Mouse (Mus musculus) CH12.LX (cell line): ENCODE data around the gene Gm44790. TPM values are rescaled to one million over a fixed set of nuclear protein-coding genes. Genes with fewer than 3 reads are reported as not detected.

Source experiments
- DNase-seq: peaks from one replicate; pipeline ENCODE4 v3.0.0-alpha.2; 2013; ENCODE audit errors: extremely low read depth
- H3K27ac ChIP-seq: 2 replicates; pipeline ENCODE4 v1.5.1; 2012; ENCODE audit warnings: low read depth, mild to moderate bottlenecking, control low read depth, moderate library complexity; ENCODE audit not compliant: insufficient read depth
- H3K27me3 ChIP-seq: replicated peaks from 2 replicates; pipeline ENCODE3; 2012; ENCODE audit warnings: inconsistent platforms
- H3K36me3 ChIP-seq, 2 experiments: replicated peaks in 1 of 2; 2 replicates each; pipeline versions ENCODE3 to v1.6.1; 2012; ENCODE audit warnings: inconsistent platforms in 1 of 2, low read length in 1 of 2, mild to moderate bottlenecking in 1 of 2, mixed read lengths in 1 of 2, moderate library complexity in 1 of 2; ENCODE audit not compliant: control insufficient read depth in 1 of 2, insufficient read depth in 1 of 2
- H3K4me1 ChIP-seq, 2 experiments: 2 replicates each; pipeline ENCODE4 v1.6.1; 2012; ENCODE audit warnings: inconsistent platforms in 1 of 2, moderate library complexity in 1 of 2; ENCODE audit not compliant: insufficient read depth in 2 of 2, control insufficient read depth in 1 of 2
- H3K4me2 ChIP-seq: 2 replicates; pipeline ENCODE4 v1.6.1; 2012; ENCODE audit warnings: low read depth, mild to moderate bottlenecking, control low read depth; ENCODE audit not compliant: poor library complexity, insufficient read depth, severe bottlenecking
- H3K4me3 ChIP-seq, 3 experiments: fragments of 150-350 bp in 1 of 3; sonication (generic) in 1 of 3; replicated peaks in 1 of 3; 2 replicates each; pipeline versions ENCODE3 to v1.5.1; 2011 to 2012; ENCODE audit warnings: low read depth in 2 of 3, low read length in 2 of 3, mild to moderate bottlenecking in 2 of 3, moderate library complexity in 2 of 3, control low read depth in 1 of 3, improper control_type of control experiment in 1 of 3, inconsistent platforms in 1 of 3, mixed read lengths in 1 of 3; ENCODE audit not compliant: poor library complexity in 1 of 3
- H3K79me2 ChIP-seq: replicated peaks from 2 replicates; pipeline ENCODE4 v1.6.1; 2012; ENCODE audit warnings: mild to moderate bottlenecking, moderate library complexity; ENCODE audit not compliant: control insufficient read depth, poor library complexity, insufficient read depth, severe bottlenecking; ENCODE audit errors: extremely low read depth
- H3K9ac ChIP-seq: 2 replicates; pipeline ENCODE4 v1.6.1; 2012; ENCODE audit warnings: low read depth, mild to moderate bottlenecking, control low read depth, moderate library complexity; ENCODE audit not compliant: insufficient read depth
- H3K9me3 ChIP-seq: replicated peaks from 2 replicates; pipeline ENCODE3; 2012; ENCODE audit warnings: low read length, inconsistent platforms, mixed read lengths
- BHLHE40 ChIP-seq: IDR thresholded peaks from 2 replicates; pipeline ENCODE4 v1.6.1; 2011; ENCODE audit warnings: mild to moderate bottlenecking, low read depth, low read length, improper control_type of control experiment
- CHD1 ChIP-seq: IDR thresholded peaks from 2 replicates; pipeline ENCODE4 v1.6.1; 2012; ENCODE audit warnings: low read depth, low read length, improper control_type of control experiment, inconsistent platforms
- CHD2 ChIP-seq: IDR thresholded peaks from 2 replicates; pipeline ENCODE4 v1.6.1; 2011; ENCODE audit warnings: low read length, improper control_type of control experiment
- CTCF ChIP-seq, 2 experiments: IDR thresholded peaks in 1 of 2; conservative IDR thresholded peaks in 1 of 2; 2 replicates each; pipeline ENCODE4 v1.5.1; 2011 to 2012; ENCODE audit warnings: low read depth in 2 of 2, low read length in 2 of 2, improper control_type of control experiment in 1 of 2, inconsistent platforms in 1 of 2, mild to moderate bottlenecking in 1 of 2, moderate library complexity in 1 of 2
- E2F4 ChIP-seq: IDR thresholded peaks from 2 replicates; pipeline ENCODE4 v1.6.1; 2011; ENCODE audit warnings: low read depth, low read length, improper control_type of control experiment; ENCODE audit not compliant: insufficient replicate concordance
- ELF1 ChIP-seq: IDR thresholded peaks from 2 replicates; pipeline ENCODE4 v1.6.1; 2014; ENCODE audit warnings: low read depth, mild to moderate bottlenecking, inconsistent platforms, low read length, improper control_type of control experiment
- EP300 ChIP-seq: IDR thresholded peaks from 2 replicates; pipeline ENCODE4 v1.6.1; 2011; ENCODE audit warnings: low read length, improper control_type of control experiment
- ETS1 ChIP-seq: conservative IDR thresholded peaks from 2 replicates; pipeline ENCODE4 v1.6.1; 2012; ENCODE audit warnings: low read depth, mild to moderate bottlenecking, inconsistent platforms, low read length, improper control_type of control experiment, moderate library complexity
- GABPA ChIP-seq: IDR thresholded peaks from 2 replicates; pipeline ENCODE4 v1.6.1; 2012; ENCODE audit warnings: low read depth, low read length, improper control_type of control experiment, inconsistent platforms; ENCODE audit not compliant: insufficient replicate concordance
- HCFC1 ChIP-seq: IDR thresholded peaks from 2 replicates; pipeline ENCODE4 v1.6.1; 2012; ENCODE audit warnings: low read depth, mild to moderate bottlenecking, inconsistent platforms, low read length, improper control_type of control experiment
- IRF4 ChIP-seq: IDR thresholded peaks from 2 replicates; pipeline ENCODE4 v1.6.1; 2014; ENCODE audit warnings: low read depth, mild to moderate bottlenecking, inconsistent platforms, low read length, improper control_type of control experiment
- JUN ChIP-seq: IDR thresholded peaks from 2 replicates; pipeline ENCODE4 v1.6.1; 2011; ENCODE audit warnings: low read depth, mild to moderate bottlenecking, low read length, improper control_type of control experiment, moderate library complexity; ENCODE audit not compliant: insufficient read depth
- JUND ChIP-seq: conservative IDR thresholded peaks from 2 replicates; pipeline ENCODE4 v1.6.1; 2011; ENCODE audit warnings: low read depth, low read length, improper control_type of control experiment
- KAT2A ChIP-seq: IDR thresholded peaks from 2 replicates; pipeline ENCODE4 v1.6.1; 2012; ENCODE audit warnings: low read length, improper control_type of control experiment, inconsistent platforms; ENCODE audit not compliant: insufficient replicate concordance
- MAFK ChIP-seq: IDR thresholded peaks from 2 replicates; pipeline ENCODE4 v1.6.1; 2011; ENCODE audit warnings: low read length, improper control_type of control experiment; ENCODE audit not compliant: insufficient replicate concordance
- MAX ChIP-seq: IDR thresholded peaks from 2 replicates; pipeline ENCODE4 v1.6.1; 2011; ENCODE audit warnings: low read length, improper control_type of control experiment
- MAZ ChIP-seq: IDR thresholded peaks from 2 replicates; pipeline ENCODE4 v1.6.1; 2012; ENCODE audit warnings: low read depth, mild to moderate bottlenecking, inconsistent platforms, low read length, improper control_type of control experiment, moderate library complexity
- MEF2A ChIP-seq: IDR thresholded peaks from 2 replicates; pipeline ENCODE4 v1.6.1; 2014; ENCODE audit warnings: low read depth, mild to moderate bottlenecking, inconsistent platforms, low read length, improper control_type of control experiment, borderline replicate concordance
- MXI1 ChIP-seq: IDR thresholded peaks from 2 replicates; pipeline ENCODE4 v1.6.1; 2011; ENCODE audit warnings: mild to moderate bottlenecking, low read depth, low read length, improper control_type of control experiment
- MYC ChIP-seq: IDR thresholded peaks from 2 replicates; pipeline ENCODE4 v1.6.1; 2011; ENCODE audit warnings: low read depth, mild to moderate bottlenecking, improper control_type of control experiment, low read length
- NELFE ChIP-seq: IDR thresholded peaks from 2 replicates; pipeline ENCODE4 v1.6.1; 2011; ENCODE audit warnings: low read depth, low read length, improper control_type of control experiment
- NRF1 ChIP-seq: IDR thresholded peaks from 2 replicates; pipeline ENCODE4 v1.6.1; 2014; ENCODE audit warnings: low read depth, mild to moderate bottlenecking, inconsistent platforms, low read length, improper control_type of control experiment, moderate library complexity
- PAX5 ChIP-seq: IDR thresholded peaks from 2 replicates; pipeline ENCODE4 v1.6.1; 2012; ENCODE audit warnings: low read length, inconsistent platforms, mixed read lengths
- POLR2A ChIP-seq: IDR thresholded peaks from 2 replicates; pipeline ENCODE4 v1.6.1; 2011; ENCODE audit warnings: low read depth, mild to moderate bottlenecking, improper control_type of control experiment, low read length
- POLR2AphosphoS2 ChIP-seq: IDR thresholded peaks from 2 replicates; pipeline ENCODE4 v1.6.1; 2011; ENCODE audit warnings: low read depth, low read length, improper control_type of control experiment
- RAD21 ChIP-seq: IDR thresholded peaks from 2 replicates; pipeline ENCODE4 v1.6.1; 2011; ENCODE audit warnings: low read depth, mild to moderate bottlenecking, low read length, improper control_type of control experiment, moderate library complexity
- RCOR1 ChIP-seq: conservative IDR thresholded peaks from 2 replicates; pipeline ENCODE4 v1.6.1; 2012; ENCODE audit warnings: low read depth, mild to moderate bottlenecking, inconsistent platforms, low read length, improper control_type of control experiment
- SIN3A ChIP-seq: IDR thresholded peaks from 2 replicates; pipeline ENCODE4 v1.6.1; 2012; ENCODE audit warnings: low read length, improper control_type of control experiment, inconsistent platforms
- SMC3 ChIP-seq: IDR thresholded peaks from 2 replicates; pipeline ENCODE4 v1.6.1; 2011; ENCODE audit warnings: low read depth, low read length, improper control_type of control experiment
- TBP ChIP-seq: conservative IDR thresholded peaks from 2 replicates; pipeline ENCODE4 v1.6.1; 2011; ENCODE audit warnings: low read depth, low read length, improper control_type of control experiment
- TCF12 ChIP-seq: IDR thresholded peaks from 2 replicates; pipeline ENCODE4 v1.6.1; 2014; ENCODE audit warnings: low read depth, mild to moderate bottlenecking, inconsistent platforms, low read length, improper control_type of control experiment
- UBTF ChIP-seq: IDR thresholded peaks from 2 replicates; pipeline ENCODE4 v1.6.1; 2012; ENCODE audit warnings: low read depth, mild to moderate bottlenecking, inconsistent platforms, low read length, improper control_type of control experiment, moderate library complexity
- USF1 ChIP-seq: IDR thresholded peaks from 2 replicates; pipeline ENCODE4 v1.6.1; 2014; ENCODE audit warnings: low read depth, mild to moderate bottlenecking, inconsistent platforms, low read length, improper control_type of control experiment
- USF2 ChIP-seq: conservative IDR thresholded peaks from 2 replicates; pipeline ENCODE4 v1.6.1; 2011; ENCODE audit warnings: low read depth, low read length, improper control_type of control experiment
- ZC3H11A ChIP-seq: IDR thresholded peaks from 2 replicates; pipeline ENCODE4 v1.6.1; 2012; ENCODE audit warnings: low read depth, mild to moderate bottlenecking, inconsistent platforms, low read length, improper control_type of control experiment
- ZKSCAN1 ChIP-seq: IDR thresholded peaks from 2 replicates; pipeline ENCODE4 v1.6.1; 2012; ENCODE audit warnings: low read depth, inconsistent platforms, low read length, improper control_type of control experiment, borderline replicate concordance
- ZMIZ1 ChIP-seq: IDR thresholded peaks from 2 replicates; pipeline ENCODE4 v1.6.1; 2012; ENCODE audit warnings: low read depth, mild to moderate bottlenecking, inconsistent platforms, low read length, improper control_type of control experiment
- ZNF384 ChIP-seq: IDR thresholded peaks from 2 replicates; pipeline ENCODE4 v1.6.1; 2012; ENCODE audit warnings: low read depth, low read length, improper control_type of control experiment, inconsistent platforms
- dilution Hi-C: fragments of 300-500 bp; cut with MboI; formaldehyde crosslinking; loops from 2 replicates; pipeline ENCODE4 v1.14.3; 2020; ENCODE audit warnings: low sequenced_read_pairs; ENCODE audit not compliant: extremely low pct_unique_long_range_greater_than_20kb, extremely low pct_ligation_motif_present
- in situ Hi-C: fragments of 300-500 bp; cut with MboI; formaldehyde crosslinking; loops from 3 replicates; pipeline ENCODE4 v1.14.3; 2019; ENCODE audit warnings: low sequenced_read_pairs, low pct_ligation_motif_present, low pct_unique_long_range_greater_than_20kb, mixed read lengths
- polyA plus RNA-seq: library from polyadenylated mRNA; unstranded; fragments of >175 nt; gene quantifications from 2 replicates; pipeline ENCODE4 v1.2.1, GENCODE M21; 2012; ENCODE audit warnings: low read depth; ENCODE audit not compliant: insufficient read length
- total RNA-seq, 2 experiments: library from RNA; depleted of rRNA; stranded (reverse); fragments of 300-350 nt in 1 of 2; fragments of >200 nt in 1 of 2; gene quantifications; 2 replicates each; pipeline ENCODE4 v1.2.3; 2012 to 2014

The Gm44790 gene
- total and polyA plus RNA-seq, 3 experiments = not detected

DNA sequence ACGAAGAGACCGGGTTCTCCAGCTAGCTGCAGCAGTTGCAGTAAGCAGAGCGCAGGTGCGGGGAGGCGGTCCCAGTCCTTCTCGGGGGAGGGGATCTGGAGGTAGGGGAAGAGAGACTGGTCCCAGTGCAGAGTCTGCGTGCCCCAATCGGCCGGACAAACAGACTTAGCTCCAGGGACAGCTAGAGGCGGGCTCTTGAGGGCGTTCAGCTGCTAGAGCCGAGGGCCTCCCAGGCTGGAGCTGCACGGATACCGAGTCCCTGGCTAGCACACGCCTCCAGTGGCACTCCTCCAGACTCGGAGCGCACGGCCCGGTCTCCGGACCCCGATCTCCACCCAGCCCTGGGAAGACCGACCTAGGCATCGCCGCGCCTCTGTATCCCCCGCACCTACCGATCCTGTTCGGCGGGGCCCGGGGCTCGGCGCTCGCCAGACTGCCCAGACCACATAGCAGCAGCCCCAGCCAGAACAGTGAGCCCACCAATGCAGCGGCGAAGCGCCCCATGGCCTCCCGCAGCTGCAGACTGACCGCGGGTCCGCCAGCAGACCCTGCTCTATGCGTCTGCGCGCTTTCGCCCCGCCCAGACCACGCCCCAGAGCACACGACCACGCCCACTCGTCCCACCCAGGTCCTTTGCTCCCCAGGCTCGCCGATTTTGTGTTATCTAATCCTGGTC is 29.7 kb upstream of the Gm44790 start, which contains the start of gene Pcyox1:
Pcyox1 (minus strand) TSS at position 574 of the 676 bp plus-strand sequence.
- Histone ChIP-seq H3K27ac (peak within 1 kb of the TSS; percentile 27; the same call in 1 of the 2 replicates), H3K9me3 (no peaks in the 10 kb centered on the region), H3K4me1 (peaks cover 3 to 21% of the 10 kb centered on the region in 2 experiments; a peak in 3 of 4 replicates), H3K4me2 (peak within 1 kb of the TSS; percentile 94), H3K36me3 (peaks cover 14 to 21% of the 10 kb centered on the region in 2 experiments), H3K79me2 (no peaks in the 10 kb centered on the region; the same call in 1 of the 2 replicates), H3K27me3 (peaks cover 8% of the 10 kb centered on the region), H3K9ac (peak within 1 kb of the TSS; percentile 64), H3K4me3 (peak within 1 kb of the TSS; percentile 82 to 87 (median 84))
- TF ChIP-seq POLR2AphosphoS2 = 0 out of 2 replicates have a peak, but pooled peaks have one; percentile 45
- no peak for TF ChIP-seq CTCF (conservative IDR thresholded peaks at IDR 0.05 in 1 of 2, IDR thresholded peaks at IDR 0.05 in 1 of 2; ENCODE audit: low read depth in 2 of 2, low read length in 2 of 2)
- TF ChIP-seq MYC = no peak
- TF ChIP-seq E2F4 = no peak
- peak; percentile 85 for TF ChIP-seq NRF1
- no peak for TF ChIP-seq ZC3H11A
- TF ChIP-seq CHD2 = 0 out of 2 replicates have a peak, but pooled peaks have one; percentile 33
- TF ChIP-seq ZKSCAN1 = no peak
- TF ChIP-seq ZNF384 = no peak
- TF ChIP-seq ELF1 = no peak
- TF ChIP-seq EP300 = no peak
- TF ChIP-seq IRF4 = no peak
- peak; percentile 52; the same call in 1 of the 2 replicates for TF ChIP-seq UBTF
- TF ChIP-seq RAD21 = no peak
- peak; percentile 66 for TF ChIP-seq TCF12
- TF ChIP-seq JUN = no peak
- no peak for TF ChIP-seq RCOR1
- peak; percentile 79; the same call in 1 of the 2 replicates for TF ChIP-seq NELFE
- peak; percentile 74 for TF ChIP-seq SIN3A
- TF ChIP-seq PAX5 = no peak
- peak; percentile 92 for TF ChIP-seq POLR2A
- TF ChIP-seq USF1 = no peak
- no peak for TF ChIP-seq MAFK
- TF ChIP-seq BHLHE40 = no peak
- TF ChIP-seq MEF2A = no peak
- no peak for TF ChIP-seq USF2
- no peak for TF ChIP-seq JUND
- TF ChIP-seq MAX = 0 out of 2 replicates have a peak, but pooled peaks have one; percentile 32
- TF ChIP-seq HCFC1 = peak; percentile 30; the same call in 1 of the 2 replicates
- TF ChIP-seq GABPA = no peak
- peak; percentile 86 for TF ChIP-seq ZMIZ1
- no peak for TF ChIP-seq KAT2A
- peak; percentile 36; the same call in 1 of the 2 replicates for TF ChIP-seq TBP
- no peak for TF ChIP-seq SMC3
- TF ChIP-seq CHD1 = no peak
- no peak for TF ChIP-seq ETS1
- peak; percentile 28; the same call in 1 of the 2 replicates for TF ChIP-seq MXI1
- no peak for TF ChIP-seq MAZ
- DNase-seq = peak; percentile 77
- dilution Hi-C loops (no loop called here), in situ Hi-C loops (no loop called here)
